Mouse (Mus musculus) embryonic facial prominence, embryonic 10.5 days (tissue): Measurements from ENCODE around the gene Grk2. TPM values are rescaled to one million over a fixed set of nuclear protein-coding genes. Genes with fewer than 3 reads are reported as not detected.

ENCODE experiments used
- DNase-seq: peaks from one replicate; pipeline ENCODE4 v3.0.0-alpha.2; 2017; ENCODE audit warnings: low spot score
- H3K27ac ChIP-seq: fragments of 300-500 bp; sonication (generic); replicated peaks from 2 replicates; pipeline ENCODE4 v1.5.1; 2016; ENCODE audit warnings: mild to moderate bottlenecking
- H3K27me3 ChIP-seq: fragments of 300-500 bp; sonication (generic); replicated peaks from 2 replicates; pipeline ENCODE4 v1.6.1; 2016; ENCODE audit warnings: low read depth, mild to moderate bottlenecking; ENCODE audit not compliant: poor library complexity, severe bottlenecking
- H3K36me3 ChIP-seq: fragments of 300-500 bp; sonication (generic); replicated peaks from 2 replicates; pipeline ENCODE4 v1.6.1; 2016; ENCODE audit warnings: mild to moderate bottlenecking, moderate library complexity
- H3K4me1 ChIP-seq: fragments of 300-500 bp; sonication (generic); 2 replicates; pipeline ENCODE4 v1.6.1; 2016
- H3K4me3 ChIP-seq: fragments of 300-500 bp; sonication (generic); 2 replicates; pipeline ENCODE4 v1.5.1; 2016; ENCODE audit warnings: mild to moderate bottlenecking, moderate library complexity
- H3K9me3 ChIP-seq: fragments of 300-500 bp; sonication (generic); 2 replicates; pipeline ENCODE4 v1.6.1; 2016; ENCODE audit warnings: mild to moderate bottlenecking
- WGBS: fragments of 180-500 bp; shearing (Covaris S2); methylation state at CpG from one replicate; pipeline ENCODE4 v1.1.7; 2016; 5-methylcytosine and 5-hydroxymethylcytosine counted together
- polyA plus RNA-seq: library from polyadenylated mRNA; unstranded; fragments of >200 nt; fragmentation: Nextera tagmentation; extraction: Ambion mirVana; gene quantifications from 2 replicates; pipeline ENCODE4 v1.2.1, GENCODE M21; 2016

The Grk2 gene
- polyA plus RNA-seq: 12.5 and 14.8 TPM in 2 replicates

GRCm38 (mm10) chr19:4306190-4306577 lies at the start of gene Grk2:
Gene Grk2 (minus strand): TSS chr19:4306222.
- Histone ChIP-seq H3K27ac (peak within 1 kb of the TSS; percentile 94), H3K4me3 (peak within 1 kb of the TSS; percentile 96)
- 9% methylated on average over 46 of the region's 46 CpGs for WGBS

GRCm38 (mm10) chr19:4349455-4349854 lies 43.4 kb upstream of the Grk2 start:
- H3K9me3 ChIP-seq: no peaks in the 10 kb centered on the region
- no peak overlapping the region for H3K27ac ChIP-seq
- no peaks in the 10 kb centered on the region for H3K27me3 ChIP-seq
- H3K36me3 ChIP-seq: peaks cover 95% of the 10 kb centered on the region
- WGBS: 90% methylated on average over 2 of the region's 2 CpGs
- H3K4me3 ChIP-seq: no peak overlapping the region
- no peak for DNase-seq
- no peaks in the 10 kb centered on the region for H3K4me1 ChIP-seq

More at GRCm38 (mm10) chr19:4306190-4306577, at the start of gene Grk2:
- Histone ChIP-seq H3K4me1 (peaks cover 49% of the 10 kb centered on the region), H3K9me3 (no peaks in the 10 kb centered on the region), H3K27me3 (no peaks in the 10 kb centered on the region), H3K36me3 (no peaks in the 10 kb centered on the region)
- peak; percentile 90 for DNase-seq

GRCm38 (mm10) chr19:4346479-4346878 lies 40.5 kb upstream of the Grk2 start:
- Histone ChIP-seq H3K4me1 (no peaks in the 10 kb centered on the region), H3K9me3 (no peaks in the 10 kb centered on the region), H3K4me3 (no peak overlapping the region), H3K27me3 (no peaks in the 10 kb centered on the region), H3K36me3 (peaks cover 98% of the 10 kb centered on the region), H3K27ac (no peak overlapping the region)
- WGBS: 89% methylated on average over 1 of the region's 1 CpGs
- no peak for DNase-seq

- Histone ChIP-seq H3K9me3 (no peaks in the 10 kb centered on the region), H3K4me1 (peaks cover 13% of the 10 kb centered on the region), H3K27ac (no peak overlapping the region), H3K27me3 (no peaks in the 10 kb centered on the region), H3K4me3 (no peak overlapping the region), H3K36me3 (peaks cover 73% of the 10 kb centered on the region)
- peak; percentile 42 for DNase-seq
- 37% methylated on average over 2 of the region's 2 CpGs for WGBS
Measured at GRCm38 (mm10) chr19:4338162-4338561, 32.1 kb upstream of the Grk2 start.

GRCm38 (mm10) chr19:4333791-4334190 lies 27.8 kb upstream of the Grk2 start:
- H3K4me1 ChIP-seq: peaks cover 27% of the 10 kb centered on the region
- peaks cover 63% of the 10 kb centered on the region for H3K36me3 ChIP-seq
- no peaks in the 10 kb centered on the region for H3K27me3 ChIP-seq
- DNase-seq: peak; percentile 95
- under 1% methylated on average over 16 of the region's 16 CpGs for WGBS
- no peaks in the 10 kb centered on the region for H3K9me3 ChIP-seq
- H3K4me3 ChIP-seq: peak overlapping the region; percentile 76
- peak overlapping the region; percentile 91 for H3K27ac ChIP-seq

GRCm38 (mm10) chr19:4333100-4333775 lies 27.2 kb upstream of the Grk2 start:
- peak overlapping the region; percentile 76 for H3K4me3 ChIP-seq
- under 1% methylated on average over 13 of the region's 13 CpGs for WGBS
- no peak for DNase-seq
- peak overlapping the region; percentile 91 for H3K27ac ChIP-seq
- H3K36me3 ChIP-seq: peaks cover 63% of the 10 kb centered on the region
- H3K4me1 ChIP-seq: peaks cover 27% of the 10 kb centered on the region
- H3K9me3 ChIP-seq: no peaks in the 10 kb centered on the region
- H3K27me3 ChIP-seq: no peaks in the 10 kb centered on the region

- DNase-seq: peak; percentile 54
- H3K9me3 ChIP-seq: no peaks in the 10 kb centered on the region
- WGBS: 0% methylated on average over 4 of the region's 4 CpGs
- peak overlapping the region; percentile 76 for H3K4me3 ChIP-seq
- no peaks in the 10 kb centered on the region for H3K27me3 ChIP-seq
- H3K36me3 ChIP-seq: peaks cover 67% of the 10 kb centered on the region
- peaks cover 27% of the 10 kb centered on the region for H3K4me1 ChIP-seq
- peak overlapping the region; percentile 91 for H3K27ac ChIP-seq
Measured at GRCm38 (mm10) chr19:4332653-4333052, 26.6 kb upstream of the Grk2 start.

- 92% methylated on average over 3 of the region's 3 CpGs for WGBS
- H3K27me3 ChIP-seq: no peaks in the 10 kb centered on the region
- H3K9me3 ChIP-seq: no peaks in the 10 kb centered on the region
- H3K4me3 ChIP-seq: no peak overlapping the region
- peaks cover 27% of the 10 kb centered on the region for H3K4me1 ChIP-seq
- DNase-seq: no peak
- peaks cover 68% of the 10 kb centered on the region for H3K36me3 ChIP-seq
- no peak overlapping the region for H3K27ac ChIP-seq
Measured at GRCm38 (mm10) chr19:4331273-4331672, 25.3 kb upstream of the Grk2 start.

GRCm38 (mm10) chr19:4330603-4331002 lies 24.6 kb upstream of the Grk2 start:
- Histone ChIP-seq H3K27ac (no peak overlapping the region), H3K9me3 (no peaks in the 10 kb centered on the region), H3K36me3 (peaks cover 73% of the 10 kb centered on the region), H3K4me1 (peaks cover 27% of the 10 kb centered on the region), H3K4me3 (no peak overlapping the region), H3K27me3 (no peaks in the 10 kb centered on the region)
- 94% methylated on average over 2 of the region's 2 CpGs for WGBS
- no peak for DNase-seq

- H3K4me1 ChIP-seq: peaks cover 16% of the 10 kb centered on the region
- H3K36me3 ChIP-seq: peaks cover 83% of the 10 kb centered on the region
- H3K27ac ChIP-seq: no peak overlapping the region
- DNase-seq: no peak
- no peaks in the 10 kb centered on the region for H3K9me3 ChIP-seq
- H3K4me3 ChIP-seq: no peak overlapping the region
- WGBS: 94% methylated on average over 8 of the region's 8 CpGs
- no peaks in the 10 kb centered on the region for H3K27me3 ChIP-seq
Measured at GRCm38 (mm10) chr19:4328737-4329304, 22.8 kb upstream of the Grk2 start.

GRCm38 (mm10) chr19:4326881-4327280 lies 20.9 kb upstream of the Grk2 start:
- Histone ChIP-seq H3K9me3 (no peaks in the 10 kb centered on the region), H3K27me3 (no peaks in the 10 kb centered on the region), H3K4me3 (no peak overlapping the region), H3K36me3 (peaks cover 100% of the 10 kb centered on the region), H3K4me1 (peaks cover 4% of the 10 kb centered on the region), H3K27ac (no peak overlapping the region)
- WGBS: 84% methylated on average over 1 of the region's 1 CpGs
- DNase-seq: no peak

GRCm38 (mm10) chr19:4326106-4326505 lies 20.1 kb upstream of the Grk2 start:
- WGBS: 88% methylated on average over 3 of the region's 3 CpGs
- H3K27ac ChIP-seq: no peak overlapping the region
- H3K36me3 ChIP-seq: peaks cover 99% of the 10 kb centered on the region
- no peaks in the 10 kb centered on the region for H3K4me1 ChIP-seq
- H3K4me3 ChIP-seq: no peak overlapping the region
- no peaks in the 10 kb centered on the region for H3K9me3 ChIP-seq
- DNase-seq: no peak
- no peaks in the 10 kb centered on the region for H3K27me3 ChIP-seq

GRCm38 (mm10) chr19:4322134-4322533 lies 16.1 kb upstream of the Grk2 start:
- Histone ChIP-seq H3K4me3 (no peak overlapping the region), H3K36me3 (peaks cover 99% of the 10 kb centered on the region), H3K27ac (no peak overlapping the region), H3K4me1 (no peaks in the 10 kb centered on the region), H3K27me3 (no peaks in the 10 kb centered on the region), H3K9me3 (no peaks in the 10 kb centered on the region)
- 92% methylated on average over 3 of the region's 3 CpGs for WGBS
- DNase-seq: no peak
